Mouse (Mus musculus): ENCODE results near the gene Tnfaip2. TPM values are rescaled to one million over a fixed set of nuclear protein-coding genes. Genes with fewer than 3 reads are reported as not detected.

Gene Tnfaip2
- polyA plus RNA-seq, 1 experiment from 2014 or later = 12.8 TPM

- H3K9me3 ChIP-seq = no peaks in the 10 kb centered on the region
- DNase-seq (ENCODE audit: low spot score) = no peak
- WGBS = 14% methylated on average over 15 of the region's 15 CpGs
- no peaks in the 10 kb centered on the region; the same call in 1 of the 2 replicates for H3K36me3 ChIP-seq
- H3K4me1 ChIP-seq = peaks cover 56% of the 10 kb centered on the region
- peaks cover 88% of the 10 kb centered on the region for H3K27me3 ChIP-seq (ENCODE audit: insufficient read depth, poor library complexity, severe bottlenecking)
- H3K4me3 ChIP-seq = peak overlapping the region; percentile 63
- no peak overlapping the region for H3K27ac ChIP-seq
These were observed 972 bp downstream of the Tnfaip2 start for GRCm38 (mm10) chr12:111443011-111443870.

GRCm38 (mm10) chr12:111443921-111444831 is 1.9 kb downstream of the Tnfaip2 start:
- Histone ChIP-seq H3K27me3 (ENCODE audit: insufficient read depth, poor library complexity, severe bottlenecking) (peaks cover 92% of the 10 kb centered on the region), H3K4me1 (peaks cover 65% of the 10 kb centered on the region), H3K9me3 (no peaks in the 10 kb centered on the region), H3K4me3 (peak overlapping the region; percentile 63), H3K27ac (no peak overlapping the region), H3K36me3 (no peaks in the 10 kb centered on the region; the same call in 1 of the 2 replicates)
- WGBS = 32% methylated on average over 10 of the region's 10 CpGs
- DNase-seq (ENCODE audit: low spot score) = no peak

- Histone ChIP-seq H3K27me3 (ENCODE audit: insufficient read depth, poor library complexity, severe bottlenecking) (peaks cover 99% of the 10 kb centered on the region), H3K36me3 (no peaks in the 10 kb centered on the region; the same call in 1 of the 2 replicates), H3K4me3 (peak overlapping the region; percentile 51), H3K9me3 (no peaks in the 10 kb centered on the region), H3K27ac (peak overlapping the region; percentile 71; the same call in 1 of the 2 replicates), H3K4me1 (peaks cover 76% of the 10 kb centered on the region)
- no peak for DNase-seq (ENCODE audit: low spot score)
- 3% methylated on average over 52 of the region's 52 CpGs for WGBS
These were observed 3.1 kb downstream of the Tnfaip2 start for GRCm38 (mm10) chr12:111445161-111445889.

- Histone ChIP-seq H3K27ac (peak overlapping the region; percentile 71; the same call in 1 of the 2 replicates), H3K4me3 (peak overlapping the region; percentile 51), H3K36me3 (peaks cover 5% of the 10 kb centered on the region; the same call in 1 of the 2 replicates), H3K9me3 (no peaks in the 10 kb centered on the region), H3K27me3 (ENCODE audit: insufficient read depth, poor library complexity, severe bottlenecking) (peaks cover 100% of the 10 kb centered on the region), H3K4me1 (peaks cover 84% of the 10 kb centered on the region)
- no peak for DNase-seq (ENCODE audit: low spot score)
- 10% methylated on average over 27 of the region's 27 CpGs for WGBS
These were observed 3.8 kb downstream of the Tnfaip2 start for GRCm38 (mm10) chr12:111445890-111446613.

- H3K27ac ChIP-seq = no peak overlapping the region; the same call in 1 of the 2 replicates
- H3K4me1 ChIP-seq = peaks cover 82% of the 10 kb centered on the region
- H3K4me3 ChIP-seq = peak overlapping the region; percentile 0; the same call in 1 of the 2 replicates
- H3K36me3 ChIP-seq = peaks cover 11% of the 10 kb centered on the region
- no peaks in the 10 kb centered on the region for H3K9me3 ChIP-seq
- no peak for DNase-seq (ENCODE audit: low spot score)
- 32% methylated on average over 5 of the region's 5 CpGs for WGBS
- H3K27me3 ChIP-seq (ENCODE audit: insufficient read depth, poor library complexity, severe bottlenecking) = peaks cover 100% of the 10 kb centered on the region
These were observed 4.5 kb downstream of the Tnfaip2 start for GRCm38 (mm10) chr12:111446745-111447144.

- no peak for DNase-seq (ENCODE audit: low spot score)
- H3K36me3 ChIP-seq = peaks cover 11% of the 10 kb centered on the region
- peaks cover 99% of the 10 kb centered on the region for H3K27me3 ChIP-seq (ENCODE audit: insufficient read depth, poor library complexity, severe bottlenecking)
- 28% methylated on average over 9 of the region's 9 CpGs for WGBS
- H3K9me3 ChIP-seq = no peaks in the 10 kb centered on the region
- H3K4me3 ChIP-seq = peak overlapping the region; percentile 25; the same call in 1 of the 2 replicates
- peak overlapping the region; percentile 52; the same call in 1 of the 2 replicates for H3K27ac ChIP-seq
- H3K4me1 ChIP-seq = peaks cover 76% of the 10 kb centered on the region
These were observed 5.1 kb downstream of the Tnfaip2 start for GRCm38 (mm10) chr12:111447350-111447749.

GRCm38 (mm10) chr12:111447898-111448760 is 5.9 kb downstream of the Tnfaip2 start:
- H3K36me3 ChIP-seq = peaks cover 11% of the 10 kb centered on the region
- H3K9me3 ChIP-seq = no peaks in the 10 kb centered on the region
- 35% methylated on average over 22 of the region's 22 CpGs for WGBS
- 0 out of 2 replicates have a peak overlapping the region, but pooled peaks have one; percentile 25 for H3K4me3 ChIP-seq
- peaks cover 69% of the 10 kb centered on the region for H3K4me1 ChIP-seq
- peaks cover 98% of the 10 kb centered on the region for H3K27me3 ChIP-seq (ENCODE audit: insufficient read depth, poor library complexity, severe bottlenecking)
- no peak for DNase-seq (ENCODE audit: low spot score)
- no peak overlapping the region for H3K27ac ChIP-seq

- DNase-seq (ENCODE audit: low spot score) = no peak
- Histone ChIP-seq H3K4me3 (no peak overlapping the region), H3K4me1 (peaks cover 61% of the 10 kb centered on the region), H3K9me3 (no peaks in the 10 kb centered on the region), H3K27me3 (ENCODE audit: insufficient read depth, poor library complexity, severe bottlenecking) (peaks cover 95% of the 10 kb centered on the region), H3K36me3 (peaks cover 11% of the 10 kb centered on the region), H3K27ac (peak overlapping the region; percentile 44; the same call in 1 of the 2 replicates)
- 29% methylated on average over 13 of the region's 14 CpGs for WGBS
These were observed 6.8 kb downstream of the Tnfaip2 start for GRCm38 (mm10) chr12:111448931-111449705.

- Histone ChIP-seq H3K4me3 (no peak overlapping the region), H3K4me1 (peaks cover 71% of the 10 kb centered on the region), H3K36me3 (peaks cover 11% of the 10 kb centered on the region), H3K27me3 (ENCODE audit: insufficient read depth, poor library complexity, severe bottlenecking) (peaks cover 93% of the 10 kb centered on the region), H3K27ac (peak overlapping the region; percentile 44; the same call in 1 of the 2 replicates), H3K9me3 (no peaks in the 10 kb centered on the region)
- DNase-seq (ENCODE audit: low spot score) = no peak
- WGBS = 49% methylated on average over 6 of the region's 6 CpGs
These were observed 8.1 kb downstream of the Tnfaip2 start for GRCm38 (mm10) chr12:111450359-111450758.

GRCm38 (mm10) chr12:111451561-111451960 is 9.3 kb downstream of the Tnfaip2 start:
- Histone ChIP-seq H3K36me3 (peaks cover 11% of the 10 kb centered on the region), H3K4me1 (peaks cover 70% of the 10 kb centered on the region), H3K27me3 (ENCODE audit: insufficient read depth, poor library complexity, severe bottlenecking) (peaks cover 93% of the 10 kb centered on the region), H3K27ac (no peak overlapping the region), H3K4me3 (no peak overlapping the region), H3K9me3 (no peaks in the 10 kb centered on the region)
- no peak for DNase-seq (ENCODE audit: low spot score)
- 87% methylated on average over 7 of the region's 7 CpGs for WGBS

Data from heart, embryonic 10.5 days (tissue).